Mouse (Mus musculus): ENCODE data around the gene Cmya5.
A peak's percentile ranks its signal among the peaks of the same experiment; 100 is the strongest.
"Not testable (repeated sequence)": the region's sequence is repeated elsewhere in the genome, so short reads cannot be mapped to it uniquely, and the experiment has no call there.

Gene Cmya5

DNA sequence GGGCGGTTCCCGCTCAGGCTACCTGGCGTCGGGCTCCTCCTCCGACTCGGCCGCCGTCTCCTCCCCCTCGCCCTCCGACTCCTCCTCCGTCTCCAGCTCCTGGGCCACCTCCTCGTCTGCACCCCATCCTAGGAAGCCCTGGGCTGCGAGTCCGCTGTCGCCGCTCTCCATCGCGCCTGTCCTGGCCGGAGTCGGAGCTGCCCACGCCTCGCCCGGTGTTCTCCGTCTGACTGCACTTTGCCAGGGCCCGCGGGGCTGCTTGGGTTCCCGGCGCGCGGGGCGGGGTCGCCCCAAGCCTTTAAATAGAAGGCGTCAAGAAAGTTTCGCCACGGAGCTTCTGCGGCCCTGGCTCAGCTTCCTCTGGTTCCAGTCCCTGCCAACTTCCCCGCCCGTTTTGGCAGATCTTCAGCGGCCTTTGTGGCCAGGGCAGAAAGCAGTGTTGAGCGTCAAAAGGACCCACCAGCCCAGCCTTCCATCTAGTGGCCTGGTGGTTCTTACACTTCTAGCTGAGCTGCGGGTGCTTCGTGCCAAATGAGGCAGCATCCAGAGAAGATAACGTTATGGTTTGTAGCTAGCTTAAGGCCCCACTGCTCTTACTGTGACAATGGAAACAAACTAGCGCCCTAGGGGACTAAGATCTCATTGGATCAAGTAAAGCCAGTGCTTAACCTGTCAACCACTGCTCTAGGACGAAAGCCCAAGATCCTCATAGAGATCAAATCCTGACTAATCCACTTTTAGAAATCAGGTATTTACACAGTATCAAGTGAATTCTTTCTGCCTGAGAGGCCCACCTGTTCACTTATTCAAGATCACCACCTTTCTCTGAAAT is at the start of gene Cmya5:
Gene Cmya5 (minus strand): TSS at position 389 of the 832 bp plus-strand sequence.
- DNase-seq, result peak; percentile 83 to 90

- no peak for DNase-seq
Observed at GRCm38 (mm10) chr13:93192646-93193026, 48.1 kb upstream of the Cmya5 start.

DNA sequence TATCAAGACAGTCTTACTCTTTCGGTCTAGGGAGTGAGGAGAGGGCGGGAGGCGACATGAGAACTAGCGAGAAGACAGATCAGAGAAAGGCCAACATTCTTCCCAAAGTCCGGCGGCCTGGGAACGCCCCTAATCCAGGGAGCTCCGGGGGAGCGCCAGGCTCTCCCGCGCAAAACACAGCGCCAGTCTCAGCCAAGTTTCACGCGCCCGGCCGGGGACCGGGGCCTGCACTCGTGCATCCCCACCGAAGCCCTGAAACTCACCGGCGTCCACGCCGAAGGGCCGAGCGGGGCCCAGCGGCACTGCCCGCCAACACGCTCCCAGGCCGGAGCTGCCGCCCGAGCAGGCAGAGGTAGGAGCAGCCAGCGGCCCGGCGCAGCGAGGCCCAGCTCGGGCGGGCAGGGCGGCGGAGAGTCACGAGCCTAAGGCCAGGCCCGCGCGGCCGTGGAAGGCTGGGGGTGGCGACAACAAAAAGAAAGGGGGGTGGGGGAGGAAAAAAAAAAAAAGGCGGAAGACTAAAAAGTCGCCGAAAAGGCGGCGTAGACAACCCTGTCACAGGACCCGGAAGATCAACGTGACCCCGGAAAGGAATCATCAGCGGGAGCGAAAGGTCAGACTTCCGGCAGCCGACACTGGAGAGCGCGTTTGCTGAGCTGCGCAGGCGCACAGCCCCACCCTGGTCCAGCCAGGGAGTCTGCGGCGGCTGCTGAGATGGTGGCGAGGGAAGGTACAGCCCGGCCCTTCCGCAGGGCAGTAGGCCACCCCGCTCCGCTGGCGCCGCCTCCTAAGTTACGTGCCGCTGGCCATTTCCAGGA is 47.5 kb upstream of the Cmya5 start, which contains the start of gene Tent2:
Gene Tent2 (minus strand): TSS at position 555 of the 815 bp plus-strand sequence.
- DNase-seq, result peak; percentile 95 to 96

- no peak for DNase-seq
Observed at GRCm38 (mm10) chr13:93189416-93189815, 44.9 kb upstream of the Cmya5 start.

GRCm38 (mm10) chr13:93188738-93189137 is 44.2 kb upstream of the Cmya5 start:
- no peak for DNase-seq

DNA sequence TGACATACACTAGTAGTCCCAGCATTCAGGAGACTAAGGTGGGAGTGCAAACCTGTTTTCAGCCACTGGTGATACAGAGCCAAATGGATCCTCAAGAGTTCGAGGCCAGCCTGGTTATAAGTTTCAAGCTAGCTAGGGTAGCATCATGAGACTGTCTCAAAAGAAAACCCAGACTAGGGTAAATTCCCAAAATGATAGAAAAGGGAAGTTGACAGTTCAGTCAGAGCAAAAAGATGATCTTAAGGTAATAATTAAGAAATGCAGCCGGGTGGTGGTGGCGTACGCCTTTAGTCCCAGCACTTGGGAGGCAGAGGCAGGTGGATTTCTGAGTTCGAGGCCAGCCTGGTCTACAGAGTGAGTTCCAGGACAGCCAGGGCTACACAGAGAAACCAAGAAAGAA is 43.3 kb upstream of the Cmya5 start:
- DNase-seq, result not testable (repeated sequence)

GRCm38 (mm10) chr13:93180351-93180750 is 35.8 kb upstream of the Cmya5 start:
- no peak for DNase-seq

DNA sequence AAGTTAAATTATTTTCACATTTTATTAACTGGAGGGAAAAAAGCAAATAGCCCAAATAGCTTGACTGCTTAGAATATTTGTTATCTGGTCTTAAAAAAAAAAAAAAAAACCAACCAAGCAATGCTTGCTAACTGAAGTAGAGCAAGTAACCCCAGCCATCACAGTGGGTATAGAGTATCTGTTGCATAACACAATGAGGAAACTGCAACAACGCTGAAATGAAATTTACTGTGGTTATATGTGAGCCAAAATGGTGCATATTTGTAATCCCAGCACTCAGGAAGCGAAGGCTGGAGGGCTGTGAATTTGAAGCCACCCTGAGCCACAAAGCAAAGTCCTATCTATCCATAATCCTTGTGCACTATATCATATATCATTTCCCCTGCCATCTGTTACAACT is 35.0 kb upstream of the Cmya5 start:
- no peak for DNase-seq

GRCm38 (mm10) chr13:93177571-93177970 is 33.0 kb upstream of the Cmya5 start:
- no peak for DNase-seq

DNA sequence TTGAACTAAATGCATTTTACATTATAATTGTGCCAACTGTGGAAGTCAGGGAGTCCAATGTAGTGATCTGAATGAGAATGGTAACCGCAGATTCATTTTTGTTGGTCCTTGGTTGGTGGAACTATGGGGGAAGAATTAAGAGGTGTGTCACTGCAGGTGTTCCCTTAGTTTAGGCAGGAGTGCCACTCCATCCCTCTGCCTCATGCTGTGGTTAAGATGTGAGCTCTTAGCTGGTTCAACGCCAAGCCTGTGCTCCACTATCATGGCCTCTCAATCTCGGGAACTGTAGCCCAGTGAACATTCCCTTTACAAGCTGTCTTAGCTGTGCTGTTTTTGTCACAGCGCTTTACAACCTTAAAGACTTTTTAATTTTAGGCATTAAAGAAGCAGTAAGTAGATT is 18.8 kb upstream of the Cmya5 start:
- peak in 1 of 2 experiments; percentile 35 for DNase-seq

GRCm38 (mm10) chr13:93162456-93162855 is 17.9 kb upstream of the Cmya5 start:
- no peak for DNase-seq

- no peak for DNase-seq
Observed at GRCm38 (mm10) chr13:93158261-93158660, 13.7 kb upstream of the Cmya5 start.

DNA sequence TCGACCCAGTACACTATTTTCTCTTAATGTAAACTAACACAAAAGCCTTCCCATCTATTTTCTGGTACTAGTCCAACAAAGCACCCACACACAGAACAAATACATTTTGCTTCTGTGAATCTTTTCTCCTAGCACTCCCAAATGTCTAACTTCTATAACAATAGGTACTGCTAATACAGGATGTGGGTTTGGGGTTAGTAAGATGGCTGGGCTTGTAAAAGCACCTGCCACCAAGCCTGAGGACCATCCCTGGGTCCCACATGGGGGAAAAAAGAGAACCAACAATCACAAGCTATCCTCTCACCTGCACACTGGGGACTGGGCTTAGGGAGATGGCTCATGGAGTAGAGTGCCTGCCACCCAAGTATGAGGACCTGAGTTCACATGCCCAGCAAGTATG is 8.8 kb upstream of the Cmya5 start:
- DNase-seq, result no peak

- peak in 1 of 2 experiments; percentile 22 for DNase-seq
Observed at GRCm38 (mm10) chr13:93143819-93144283, 673 bp downstream of the Cmya5 start.

DNA sequence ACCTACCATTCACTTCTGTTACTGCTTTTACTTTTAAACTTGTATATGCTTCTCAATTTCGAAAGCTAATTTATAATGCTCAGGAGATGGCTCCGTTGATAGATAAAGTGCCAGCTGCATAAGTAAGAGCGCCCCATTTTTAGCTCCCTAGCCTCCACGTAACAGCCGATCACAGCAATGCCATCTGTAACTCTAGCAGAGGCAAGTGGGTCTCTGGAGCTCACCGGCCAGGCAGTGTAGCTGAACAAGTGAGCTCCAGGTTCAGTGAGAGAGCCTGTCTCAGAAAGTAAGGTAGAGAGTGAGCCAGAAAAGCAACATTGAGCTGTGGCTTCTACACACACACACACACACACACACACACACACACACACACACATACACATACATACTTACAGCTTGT is 3.3 kb downstream of the Cmya5 start:
- DNase-seq, result no peak

DNA sequence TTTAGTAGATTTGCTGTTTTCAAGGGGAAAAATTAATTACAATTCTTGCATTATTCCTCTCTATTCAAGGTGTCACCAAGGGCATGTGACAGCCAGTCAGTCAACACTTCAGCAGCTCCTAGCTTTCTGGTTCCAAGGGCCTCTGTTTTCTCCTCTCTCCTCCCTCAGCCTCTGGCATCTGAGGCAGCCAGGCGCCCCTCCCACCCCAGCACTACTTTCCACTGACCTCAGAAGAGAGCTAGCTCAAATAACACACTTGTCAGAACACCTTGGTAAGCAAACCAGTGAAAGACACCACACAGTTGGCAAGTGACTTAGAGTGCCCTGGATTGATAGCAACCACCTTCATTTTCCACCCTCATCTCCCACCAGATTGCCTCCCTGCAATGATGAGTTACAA is 6.5 kb downstream of the Cmya5 start:
- no peak for DNase-seq

- peak; percentile 70 to 80 for DNase-seq
Observed at GRCm38 (mm10) chr13:93137098-93137497, 7.4 kb downstream of the Cmya5 start.

GRCm38 (mm10) chr13:93136251-93136650 is 8.3 kb downstream of the Cmya5 start:
- no peak for DNase-seq

DNA sequence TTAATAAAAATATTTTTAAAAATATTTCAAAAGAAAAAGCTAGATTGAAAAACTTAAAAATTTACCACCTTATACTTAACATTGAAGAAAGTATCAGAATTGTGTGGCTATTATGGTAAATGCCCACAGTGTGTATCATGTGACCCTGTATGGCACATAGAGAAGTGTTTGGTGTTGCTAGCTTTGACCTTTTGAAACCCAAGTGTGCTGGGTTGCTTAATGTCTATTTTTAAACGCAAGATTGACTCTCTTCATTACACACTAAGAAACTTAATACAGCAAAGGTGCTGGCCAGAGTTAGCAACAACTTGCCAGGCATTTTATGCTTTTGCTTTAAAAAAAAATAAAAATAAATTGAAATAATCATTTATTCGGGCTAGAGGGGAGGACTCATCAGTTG is 9.0 kb downstream of the Cmya5 start:
- no peak for DNase-seq

DNA sequence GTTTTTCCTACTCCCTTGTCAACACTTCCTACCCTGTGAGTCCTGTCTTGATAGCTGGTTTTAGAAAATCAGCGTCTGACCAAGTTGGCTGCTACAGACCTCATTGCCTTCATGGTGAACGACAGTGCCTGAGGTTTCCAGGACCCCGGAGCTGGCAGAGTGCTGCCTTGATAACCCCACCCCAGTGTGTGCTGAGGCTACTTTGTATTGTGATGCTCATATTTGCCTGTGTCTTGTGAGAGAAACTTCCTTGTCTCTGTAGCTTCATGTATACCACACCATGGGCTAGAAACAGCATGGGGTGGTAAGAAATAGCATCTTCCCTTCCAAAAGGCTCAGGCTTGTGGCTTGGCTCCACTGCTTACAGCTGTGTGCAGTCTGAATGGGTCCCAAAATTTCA is 13.8 kb downstream of the Cmya5 start:
- no peak for DNase-seq

- DNase-seq, result no peak
Observed at GRCm38 (mm10) chr13:93128961-93129360, 15.6 kb downstream of the Cmya5 start.

GRCm38 (mm10) chr13:93128111-93128860 is 16.2 kb downstream of the Cmya5 start:
- DNase-seq, result no peak

- DNase-seq, result no peak
Observed at GRCm38 (mm10) chr13:93122321-93122720, 22.2 kb downstream of the Cmya5 start.

Data from cerebellum, postnatal 25 days (tissue).